Mouse (Mus musculus): ENCODE measurements around the gene Pnp.
"Not testable (repeated sequence)": the region's sequence is repeated elsewhere in the genome, so short reads cannot be mapped to it uniquely, and the experiment has no call there.

Pnp gene

DNA sequence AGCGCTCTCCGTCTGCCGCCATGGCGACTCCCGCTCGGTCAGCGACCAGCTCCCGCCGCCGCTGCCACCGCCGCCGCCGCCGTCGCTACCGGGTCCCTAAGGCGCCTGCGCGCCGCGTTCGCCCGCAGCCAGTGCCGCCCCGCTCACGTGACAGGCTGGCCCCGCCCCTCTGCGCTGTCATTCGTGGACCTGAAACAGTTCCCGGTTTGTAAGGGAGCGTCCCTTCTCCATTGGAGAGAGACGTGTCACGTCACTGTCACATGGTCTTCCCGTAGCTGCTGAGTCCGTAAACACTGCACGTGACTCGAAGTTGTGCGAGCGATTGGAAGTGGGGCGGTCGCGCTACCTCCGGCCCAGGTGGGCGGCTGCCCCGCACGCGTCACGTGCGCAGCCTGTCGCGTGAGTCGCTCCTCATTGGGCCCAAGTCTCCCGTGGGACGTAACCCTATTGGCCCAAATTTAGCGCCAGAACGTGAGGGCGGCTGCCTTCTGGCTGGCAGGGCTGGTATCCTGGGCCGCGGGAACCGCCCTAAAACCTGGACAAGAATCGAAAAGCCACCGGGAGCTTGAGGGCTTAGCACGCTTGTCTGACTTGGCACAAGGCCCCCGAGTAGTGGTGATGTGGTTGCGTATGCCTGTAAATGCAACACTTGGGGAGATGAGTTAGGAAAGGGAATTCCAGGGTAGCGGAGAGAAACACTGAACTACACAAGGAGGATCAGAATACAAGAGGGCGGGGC, at the start of gene Pnp, which contains the start of gene Pip4p1:
Gene Pnp, plus strand, starts transcription at position 329 of the 739 bp plus-strand sequence.
Gene Pip4p1, minus strand, starts transcription at position 103 of the 739 bp plus-strand sequence.
- ChIA-PET POLR2A (interaction anchor here (0.6 to 12.2 kb wide), 72 partner anchors 7 to 1759 kb away, joined by 3 to 159 read pairs (median 5); partner anchors contain the start of genes Ccnb1ip1 (in 4 of the 4), Parp2 (in 4 of the 4), Gm49342 (in 2 of the 4) and Tep1 (in 2 of the 4)), CTCF (interaction anchor here in 1 of 4 experiments (0.6 kb wide), 1 partner anchor 133 kb away, joined by 3 read pairs; no protein-coding TSS in a partner anchor)

- POLR2A ChIA-PET = interaction anchor here in 2 of 4 experiments (1.2 to 2.6 kb wide), 6 partner anchors 12 to 61 kb away, joined by 3 to 10 read pairs (median 6); partner anchors contain the start of genes Apex1 (in 1 of the 2), Osgep (in 1 of the 2), Pip4p1 (in 1 of the 2) and Pnp (in 1 of the 2)
- CTCF ChIA-PET = interaction anchor here in 2 of 4 experiments (0.5 to 2.3 kb wide), 3 partner anchors 12 to 1494 kb away, joined by 3 to 9 read pairs (median 5); no protein-coding TSS in a partner anchor
These were observed 39.3 kb upstream of the Pnp start for GRCm38 (mm10) chr14:50891621-50892020.

DNA sequence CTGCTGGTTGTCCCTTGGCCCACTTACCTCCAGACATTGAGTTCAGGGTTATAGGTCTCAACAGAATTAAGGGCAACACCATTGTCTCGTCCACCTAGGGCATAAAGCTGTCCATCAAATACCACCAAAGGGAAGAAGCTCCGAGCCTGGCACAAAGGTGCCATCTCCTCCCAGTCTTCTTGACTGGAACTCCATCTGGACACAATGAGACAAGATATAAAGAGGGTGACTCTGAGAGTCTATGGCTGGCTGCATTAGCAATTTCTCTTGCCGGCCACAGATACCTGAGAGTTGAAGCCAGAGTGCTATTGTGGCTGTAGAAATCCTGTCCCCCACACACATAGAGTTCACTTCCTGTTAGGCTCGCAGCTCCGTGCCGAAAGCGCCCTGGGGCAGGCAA, 38.8 kb upstream of the Pnp start:
- CTCF ChIA-PET = interaction anchor here in 3 of 4 experiments (0.6 to 2.3 kb wide), 3 partner anchors 12 to 1494 kb away, joined by 3 to 9 read pairs (median 3); no protein-coding TSS in a partner anchor
- POLR2A ChIA-PET = interaction anchor here in 2 of 4 experiments (1.2 to 2.6 kb wide), 7 partner anchors 12 to 62 kb away, joined by 3 to 10 read pairs (median 6); partner anchors contain the start of genes Apex1 (in 1 of the 2), Osgep (in 1 of the 2), Pip4p1 (in 1 of the 2) and Pnp (in 1 of the 2)

DNA sequence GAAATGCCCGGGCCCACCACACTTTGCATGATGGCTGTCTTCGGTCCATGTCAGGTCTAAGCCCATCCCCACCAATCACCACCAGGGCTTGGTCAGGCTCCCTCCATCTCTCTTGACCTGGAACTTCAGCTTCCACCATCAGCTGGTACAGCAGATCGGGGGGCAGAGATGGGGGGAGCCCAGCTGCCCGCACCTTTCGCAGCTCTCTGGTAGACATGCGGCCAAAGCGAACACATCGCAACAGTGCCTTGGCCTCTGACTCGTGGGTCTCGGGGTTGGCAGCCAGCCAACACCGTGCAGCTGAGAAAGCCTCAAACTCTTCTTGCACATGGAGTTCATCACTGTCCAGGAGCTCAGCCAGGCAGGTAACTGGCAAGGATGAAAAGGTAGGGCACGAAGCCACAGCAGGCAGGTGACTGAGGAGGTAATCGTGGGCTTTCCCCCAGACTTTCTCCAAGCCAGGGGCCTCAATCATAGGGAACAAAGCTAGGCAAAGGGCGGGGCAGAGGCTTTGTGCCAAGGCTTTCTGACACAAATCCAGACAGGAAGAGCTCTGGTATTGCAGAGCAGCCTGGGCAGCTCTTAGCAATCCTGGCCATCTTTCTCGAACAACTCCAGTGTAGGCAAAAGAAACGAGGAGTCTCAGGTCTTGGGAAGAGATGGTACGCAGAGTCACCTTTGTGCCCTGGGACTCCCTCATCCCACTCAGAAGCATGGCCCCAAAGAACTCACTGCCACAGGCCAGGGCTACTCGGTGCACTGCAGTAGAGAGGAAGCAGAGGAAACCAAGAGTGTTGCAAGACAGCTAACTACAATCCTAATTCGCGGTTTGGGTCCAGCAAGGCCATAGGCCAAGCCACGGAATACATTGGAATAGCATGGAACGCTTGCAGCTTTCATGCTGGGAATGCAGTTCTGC, 38.1 kb upstream of the Pnp start:
- ChIA-PET POLR2A (interaction anchor here (0.5 to 2.6 kb wide), 8 partner anchors 10 to 172 kb away, joined by 3 to 10 read pairs (median 4); partner anchors contain the start of genes Pip4p1 (in 1 of the 4) and Pnp (in 1 of the 4)), CTCF (interaction anchor here in 3 of 4 experiments (0.6 to 2.3 kb wide), 4 partner anchors 11 to 93 kb away, joined by 3 to 9 read pairs (median 4); no protein-coding TSS in a partner anchor)

DNA sequence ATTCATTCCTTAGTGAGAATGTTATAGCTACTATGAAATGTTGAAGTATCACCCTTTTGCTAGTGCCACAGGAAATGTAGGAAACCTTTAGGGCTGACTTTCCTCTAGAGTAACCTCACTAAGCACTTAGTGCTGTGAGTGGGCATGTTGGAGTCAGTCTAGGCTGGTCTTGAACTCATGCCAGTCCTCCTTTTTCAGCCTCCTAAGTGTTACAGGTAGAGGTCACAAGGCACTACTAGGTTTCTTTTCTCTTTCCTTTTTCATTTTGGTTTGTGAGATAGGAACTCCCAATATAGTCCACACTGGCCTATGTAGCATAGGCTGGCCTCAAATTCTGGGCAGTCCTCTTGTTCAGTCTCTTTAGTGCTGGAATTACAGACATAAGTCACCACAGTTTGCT, 35.5 kb upstream of the Pnp start:
- ChIA-PET CTCF (interaction anchor here in 1 of 4 experiments (2.3 kb wide), 1 partner anchor 8 kb away, joined by 7 read pairs; no protein-coding TSS in a partner anchor), POLR2A (interaction anchor here in 2 of 4 experiments (0.9 to 3.4 kb wide), 7 partner anchors 9 to 36 kb away, joined by 3 to 20 read pairs (median 4); partner anchors contain the start of genes Pip4p1 (in 2 of the 2), Pnp (in 2 of the 2), Apex1 (in 1 of the 2) and Osgep (in 1 of the 2))

- POLR2A ChIA-PET = interaction anchor here in 2 of 4 experiments (0.7 to 3.4 kb wide), 11 partner anchors 8 to 42 kb away, joined by 3 to 20 read pairs (median 4); partner anchors contain the start of genes Pip4p1 (in 2 of the 2), Pnp (in 2 of the 2), Apex1 (in 1 of the 2) and Osgep (in 1 of the 2)
- CTCF ChIA-PET = interaction anchor here in 2 of 4 experiments (1.1 to 2.3 kb wide), 3 partner anchors 8 to 32 kb away, joined by 3 to 7 read pairs (median 3); no protein-coding TSS in a partner anchor
These were observed 34.7 kb upstream of the Pnp start for GRCm38 (mm10) chr14:50895985-50896746.

GRCm38 (mm10) chr14:50896747-50897373, 34.0 kb upstream of the Pnp start:
- CTCF ChIA-PET = interaction anchor here in 2 of 4 experiments (0.6 to 1.2 kb wide), 3 partner anchors 24 to 188 kb away, joined by 3 read pairs; no protein-coding TSS in a partner anchor
- POLR2A ChIA-PET = interaction anchor here in 2 of 4 experiments (0.9 to 3.4 kb wide), 8 partner anchors 8 to 41 kb away, joined by 3 to 20 read pairs (median 4); partner anchors contain the start of genes Apex1 (in 1 of the 2), Osgep (in 1 of the 2), Pip4p1 (in 1 of the 2) and Pnp (in 1 of the 2)

- CTCF ChIA-PET = interaction anchor here in 2 of 4 experiments (0.6 to 1.1 kb wide), 2 partner anchors 23 to 188 kb away, joined by 3 read pairs; no protein-coding TSS in a partner anchor
- POLR2A ChIA-PET = interaction anchor here in 2 of 4 experiments (1.0 to 3.4 kb wide), 5 partner anchors 10 to 41 kb away, joined by 3 to 20 read pairs (median 4); partner anchors contain the start of genes Pip4p1 (in 1 of the 2) and Pnp (in 1 of the 2)
These were observed 33.5 kb upstream of the Pnp start, which contains the start of gene Klhl33 for GRCm38 (mm10) chr14:50897374-50897765. Gene Klhl33, minus strand, starts transcription at chr14:50897507.

GRCm38 (mm10) chr14:50897992-50898391, 32.9 kb upstream of the Pnp start:
- POLR2A ChIA-PET = interaction anchor here in 2 of 4 experiments (1.1 to 3.4 kb wide), 3 partner anchors 9 to 33 kb away, joined by 3 to 20 read pairs (median 4); partner anchors contain the start of genes Pip4p1 (in 1 of the 2) and Pnp (in 1 of the 2)
- CTCF ChIA-PET = not testable (repeated sequence)

- POLR2A ChIA-PET = interaction anchor here (0.6 to 3.5 kb wide), 32 partner anchors 8 to 185 kb away, joined by 3 to 24 read pairs (median 4); partner anchors contain the start of genes Pip4p1 (in 2 of the 4), Pnp (in 2 of the 4), Apex1 (in 1 of the 4) and Ccnb1ip1 (in 1 of the 4)
- CTCF ChIA-PET = interaction anchor here (0.5 to 2.2 kb wide), 22 partner anchors 9 to 336 kb away, joined by 3 to 9 read pairs (median 4); partner anchors contain the start of genes Apex1 (in 1 of the 4), Ccnb1ip1 (in 1 of the 4), Osgep (in 1 of the 4) and Parp2 (in 1 of the 4)
These were observed 26.7 kb upstream of the Pnp start for GRCm38 (mm10) chr14:50903973-50904827.

DNA sequence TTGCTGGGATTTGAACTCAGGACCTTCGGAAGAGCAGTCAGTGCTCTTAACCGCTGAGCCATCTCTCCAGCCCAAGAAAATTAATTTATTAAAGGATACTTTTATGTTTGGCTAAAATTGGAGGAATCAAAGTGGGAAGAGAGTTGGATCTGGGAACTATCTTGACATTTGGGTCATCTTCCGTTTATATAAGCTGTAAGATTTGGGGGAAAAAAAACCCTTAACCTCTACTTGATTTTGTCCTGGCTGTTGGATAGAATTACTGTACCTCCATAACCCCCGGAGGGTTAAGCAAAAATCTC, 26.1 kb upstream of the Pnp start:
- POLR2A ChIA-PET = interaction anchor here (0.6 to 3.5 kb wide), 20 partner anchors 9 to 184 kb away, joined by 3 to 24 read pairs (median 4); partner anchors contain the start of genes Pip4p1 (in 2 of the 4), Pnp (in 2 of the 4), Ccnb1ip1 (in 1 of the 4) and Parp2 (in 1 of the 4)
- CTCF ChIA-PET = interaction anchor here in 3 of 4 experiments (1.0 to 2.2 kb wide), 13 partner anchors 8 to 336 kb away, joined by 3 to 9 read pairs (median 4); partner anchors contain the start of genes Apex1 (in 1 of the 3), Ccnb1ip1 (in 1 of the 3), Osgep (in 1 of the 3) and Parp2 (in 1 of the 3)

DNA sequence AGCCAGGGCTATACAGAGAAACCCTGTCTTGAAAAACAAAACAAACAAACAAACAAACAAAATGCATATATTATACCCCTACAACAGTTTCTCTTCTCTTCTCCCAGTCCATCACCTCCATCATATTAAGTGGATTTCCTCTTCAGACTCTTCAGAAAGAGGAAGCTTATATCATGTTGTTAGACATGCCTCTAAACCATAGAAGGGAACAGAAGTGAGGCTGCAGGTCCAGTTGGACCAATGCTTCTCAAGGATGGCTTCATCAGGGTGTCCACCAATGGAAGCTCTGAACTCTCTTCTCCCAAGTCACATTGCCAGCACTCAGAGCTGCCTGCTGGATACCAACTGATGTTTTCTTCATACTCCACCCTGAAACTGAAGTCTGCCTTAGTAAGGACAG, 25.6 kb upstream of the Pnp start:
- CTCF ChIA-PET = interaction anchor here in 2 of 4 experiments (1.2 to 1.9 kb wide), 3 partner anchors 84 to 335 kb away, joined by 3 to 4 read pairs (median 3); no protein-coding TSS in a partner anchor
- POLR2A ChIA-PET = interaction anchor here in 2 of 4 experiments (1.1 to 3.5 kb wide), 11 partner anchors 8 to 132 kb away, joined by 3 to 24 read pairs (median 10); partner anchors contain the start of genes Pip4p1 (in 2 of the 2), Pnp (in 2 of the 2), Ccnb1ip1 (in 1 of the 2) and Parp2 (in 1 of the 2)

GRCm38 (mm10) chr14:50908126-50908525, 22.8 kb upstream of the Pnp start:
- ChIA-PET CTCF (interaction anchor here in 1 of 4 experiments (0.8 kb wide), 1 partner anchor 985 kb away, joined by 3 read pairs; no protein-coding TSS in a partner anchor), POLR2A (interaction anchor here in 1 of 4 experiments (1.3 to 1.9 kb wide), 2 partner anchors 21 to 27 kb away, joined by 3 to 4 read pairs; no protein-coding TSS in a partner anchor)

DNA sequence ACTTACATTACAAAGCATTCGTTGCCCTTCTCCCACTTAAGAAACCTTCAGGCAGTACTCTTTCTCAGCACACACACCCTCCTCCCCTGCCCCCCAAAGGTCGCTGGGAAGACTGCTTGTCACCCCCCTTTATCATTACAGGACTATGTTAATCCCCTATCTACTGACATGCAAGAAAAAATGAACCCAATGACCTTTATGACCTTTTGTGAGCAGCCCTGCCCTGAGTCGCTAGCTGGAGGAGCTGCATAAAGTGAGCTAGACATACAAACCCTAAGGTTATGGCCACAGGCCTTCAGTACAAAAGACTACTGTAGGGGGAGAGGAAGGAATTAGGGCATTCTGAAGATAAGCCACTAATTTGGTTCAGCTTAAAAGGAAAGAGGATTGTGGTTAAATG, 19.5 kb upstream of the Pnp start:
- POLR2A ChIA-PET = interaction anchor here (0.6 to 8.2 kb wide), 13 partner anchors 8 to 115 kb away, joined by 3 to 159 read pairs (median 4); partner anchors contain the start of genes Pip4p1 (in 3 of the 4), Pnp (in 3 of the 4), Apex1 (in 2 of the 4) and Osgep (in 2 of the 4)
- CTCF ChIA-PET = no interaction called here

All from embryonic stem cell, embryonic (primary cell).